Mouse (Mus musculus): Measurements from ENCODE around the gene Faah.

DNA sequence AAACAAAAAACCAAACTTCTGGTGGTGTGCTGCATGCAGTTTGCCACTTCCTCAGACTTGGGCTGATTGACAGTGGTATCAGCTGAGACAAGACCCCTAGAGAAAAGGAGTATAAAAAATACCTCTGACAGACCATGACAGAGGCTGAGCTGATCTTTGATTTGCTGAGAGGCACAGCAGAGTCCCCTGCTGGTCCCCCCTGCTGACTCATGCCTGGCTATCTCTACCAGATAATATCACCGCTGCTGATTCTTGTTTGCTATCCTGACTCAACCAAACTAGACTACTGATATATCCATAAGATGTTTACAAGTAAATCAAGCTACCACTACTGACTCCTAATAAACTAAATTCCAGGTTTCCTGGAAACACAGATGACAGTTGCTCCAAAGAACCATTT is 46.1 kb upstream of the Faah start:
- TF ChIP-seq CTCF (IDR thresholded peaks at IDR 0.05) (no peak), EP300 (IDR thresholded peaks at IDR 0.05) (no peak)
